Mouse (Mus musculus): ENCODE measurements around the gene Gldn. TPM values are rescaled to one million over a fixed set of nuclear protein-coding genes. Genes with fewer than 3 reads are reported as not detected.

Gene Gldn
- total RNA-seq (2014; rRNA removed; ENCODE audit: low replicate concordance) (not detected in 2 replicates), polyA plus RNA-seq (2015; fragmentation: Nextera tagmentation; extraction: Ambion mirVana) (not detected in 2 replicates)

GRCm38 (mm10) chr9:54286331-54286987 lies at the start of gene Gldn:
TSS of gene Gldn (plus strand) at chr9:54286486.
- Histone ChIP-seq H3K9ac (replicated peaks; ENCODE audit: low read depth, low read length) (no peak within 1 kb of the TSS), H3K9me3 (replicated peaks; ENCODE audit: control insufficient read depth, low read length) (no peaks in the 10 kb centered on the region), H3K36me3 (replicated peaks; ENCODE audit: control insufficient read depth, insufficient read depth, low read length) (no peaks in the 10 kb centered on the region), H3K27ac (ENCODE audit: low read depth) (no peak within 1 kb of the TSS), H3K4me1 (ENCODE audit: control insufficient read depth, insufficient read depth) (no peaks in the 10 kb centered on the region), H3K4me2 (ENCODE audit: low read depth, low read length) (peak within 1 kb of the TSS; percentile 44), H3K27me3 (ENCODE audit: control insufficient read depth, insufficient read depth, low read length) (peaks cover 21% of the 10 kb centered on the region), H3K4me3 (ENCODE audit: low read depth, low read length) (peak within 1 kb of the TSS; percentile 20)
- DNase-seq (ENCODE audit: low spot score) (no peak), ATAC-seq (ENCODE audit: insufficient read depth, low read depth) (no peak)
- WGBS, result 3% methylated on average over 61 of the region's 61 CpGs
- TF ChIP-seq EP300 (IDR thresholded peaks at IDR 0.05; ENCODE audit: low read depth), result no peak
- TF ChIP-seq CTCF (IDR thresholded peaks at IDR 0.05; ENCODE audit: low read depth), result no peak

GRCm38 (mm10) chr9:54244869-54245665 lies 41.2 kb upstream of the Gldn start:
- Histone ChIP-seq H3K9ac (replicated peaks; ENCODE audit: low read depth, low read length) (no peak overlapping the region), H3K36me3 (replicated peaks; ENCODE audit: control insufficient read depth, insufficient read depth, low read length) (no peaks in the 10 kb centered on the region), H3K4me1 (ENCODE audit: control insufficient read depth, insufficient read depth) (no peaks in the 10 kb centered on the region), H3K27ac (ENCODE audit: low read depth) (no peak overlapping the region), H3K9me3 (replicated peaks; ENCODE audit: control insufficient read depth, low read length) (no peaks in the 10 kb centered on the region), H3K4me2 (ENCODE audit: low read depth, low read length) (no peak overlapping the region), H3K4me3 (ENCODE audit: low read depth, low read length) (no peak overlapping the region), H3K27me3 (ENCODE audit: control insufficient read depth, insufficient read depth, low read length) (no peaks in the 10 kb centered on the region)
- WGBS, result 59% methylated on average over 3 of the region's 3 CpGs
- ATAC-seq (ENCODE audit: insufficient read depth, low read depth) (no peak), DNase-seq (ENCODE audit: low spot score) (no peak)
- TF ChIP-seq EP300 (IDR thresholded peaks at IDR 0.05; ENCODE audit: low read depth), result no peak
- TF ChIP-seq CTCF (IDR thresholded peaks at IDR 0.05; ENCODE audit: low read depth), result no peak

GRCm38 (mm10) chr9:54264754-54265153 lies 21.5 kb upstream of the Gldn start:
- Histone ChIP-seq H3K27me3 (ENCODE audit: control insufficient read depth, insufficient read depth, low read length) (no peaks in the 10 kb centered on the region), H3K4me1 (ENCODE audit: control insufficient read depth, insufficient read depth) (no peaks in the 10 kb centered on the region), H3K27ac (ENCODE audit: low read depth) (no peak overlapping the region), H3K36me3 (replicated peaks; ENCODE audit: control insufficient read depth, insufficient read depth, low read length) (no peaks in the 10 kb centered on the region), H3K9ac (replicated peaks; ENCODE audit: low read depth, low read length) (no peak overlapping the region), H3K4me3 (ENCODE audit: low read depth, low read length) (no peak overlapping the region), H3K9me3 (replicated peaks; ENCODE audit: control insufficient read depth, low read length) (no peaks in the 10 kb centered on the region), H3K4me2 (ENCODE audit: low read depth, low read length) (no peak overlapping the region)
- ATAC-seq (ENCODE audit: insufficient read depth, low read depth) (no peak), DNase-seq (ENCODE audit: low spot score) (no peak)
- TF ChIP-seq EP300 (IDR thresholded peaks at IDR 0.05; ENCODE audit: low read depth) (no peak), CTCF (IDR thresholded peaks at IDR 0.05; ENCODE audit: low read depth) (no peak)
- 78% methylated on average over 4 of the region's 4 CpGs for whole genome bisulfite sequencing

- Histone ChIP-seq H3K4me3 (ENCODE audit: low read depth, low read length) (no peak within 1 kb of the TSS), H3K27ac (ENCODE audit: low read depth) (no peak within 1 kb of the TSS), H3K9me3 (replicated peaks; ENCODE audit: control insufficient read depth, low read length) (no peaks in the 10 kb centered on the region), H3K4me1 (ENCODE audit: control insufficient read depth, insufficient read depth) (no peaks in the 10 kb centered on the region), H3K9ac (replicated peaks; ENCODE audit: low read depth, low read length) (no peak within 1 kb of the TSS), H3K4me2 (ENCODE audit: low read depth, low read length) (no peak within 1 kb of the TSS), H3K36me3 (replicated peaks; ENCODE audit: control insufficient read depth, insufficient read depth, low read length) (no peaks in the 10 kb centered on the region), H3K27me3 (ENCODE audit: control insufficient read depth, insufficient read depth, low read length) (no peaks in the 10 kb centered on the region)
- TF ChIP-seq EP300 (IDR thresholded peaks at IDR 0.05; ENCODE audit: low read depth) (no peak), CTCF (IDR thresholded peaks at IDR 0.05; ENCODE audit: low read depth) (no peak)
- WGBS, result 71% methylated on average over 7 of the region's 7 CpGs
- ATAC-seq (ENCODE audit: insufficient read depth, low read depth) (no peak), DNase-seq (ENCODE audit: low spot score) (no peak)
These were observed 18.3 kb upstream of the Gldn start, which contains the start of gene Cyp19a1 for GRCm38 (mm10) chr9:54268010-54268409. TSS of gene Cyp19a1 (minus strand) at chr9:54268110.

- no peak for TF ChIP-seq EP300 (IDR thresholded peaks at IDR 0.05; ENCODE audit: low read depth)
- TF ChIP-seq CTCF (IDR thresholded peaks at IDR 0.05; ENCODE audit: low read depth), result no peak
- no peak overlapping the region for H3K4me3 ChIP-seq (ENCODE audit: low read depth, low read length)
- H3K4me1 ChIP-seq (ENCODE audit: control insufficient read depth, insufficient read depth), result no peaks in the 10 kb centered on the region
- H3K9ac ChIP-seq (replicated peaks; ENCODE audit: low read depth, low read length), result no peak overlapping the region
- H3K9me3 ChIP-seq (replicated peaks; ENCODE audit: control insufficient read depth, low read length), result no peaks in the 10 kb centered on the region
- ATAC-seq (ENCODE audit: insufficient read depth, low read depth), result no peak
- WGBS, result 60% methylated on average over 6 of the region's 6 CpGs
- DNase-seq (ENCODE audit: low spot score), result no peak
- no peaks in the 10 kb centered on the region for H3K27me3 ChIP-seq (ENCODE audit: control insufficient read depth, insufficient read depth, low read length)
- no peak overlapping the region for H3K4me2 ChIP-seq (ENCODE audit: low read depth, low read length)
- H3K36me3 ChIP-seq (replicated peaks; ENCODE audit: control insufficient read depth, insufficient read depth, low read length), result no peaks in the 10 kb centered on the region
- no peak overlapping the region for H3K27ac ChIP-seq (ENCODE audit: low read depth)
These were observed 16.3 kb upstream of the Gldn start for GRCm38 (mm10) chr9:54269987-54270386.

All from heart, postnatal 0 days (tissue).